ENCODE assay signal across 14 mouse cellular contexts in genomic region chr9:106077953-106078352, GRCm38 (mm10). TPM values are rescaled to one million over a fixed set of nuclear protein-coding genes. Genes with fewer than 3 reads are reported as not detected.
"Had no signal": no experiment of that assay in that cellular context is flagged by ENCODE, and none has a peak within 500 bp of the region (broad histone marks: within the 10 kb centered on the region; RNA-seq: fewer than 3 reads in every experiment).

No protein-coding gene starts in this region.

- H3K9me3 ChIP-seq: limb, embryonic 13.5 days; midbrain, embryonic 12.5 days; neural tube, embryonic 13.5 days had no signal

- ATAC-seq: hindbrain, embryonic 16.5 days; inflammation-experienced regulatory T-cells, adult 6 months; midbrain, embryonic 16.5 days had no signal

- H3K27me3 ChIP-seq: midbrain, embryonic 12.5 days; neural tube, embryonic 13.5 days had no signal

- H3K27ac ChIP-seq: limb, embryonic 13.5 days; liver, embryonic 14.5 days; midbrain, embryonic 12.5 days; neural tube, embryonic 13.5 days had no signal

- H3K36me3 ChIP-seq: limb, embryonic 13.5 days; midbrain, embryonic 12.5 days; neural tube, embryonic 13.5 days had no signal

- H3K4me3 ChIP-seq: limb, embryonic 13.5 days; midbrain, embryonic 12.5 days; neural tube, embryonic 13.5 days had no signal

- H3K4me2 ChIP-seq: limb, embryonic 13.5 days; midbrain, embryonic 12.5 days; neural tube, embryonic 13.5 days had no signal

- DNase-seq: left cerebral cortex, postnatal 4 days; lung, adult 18-20 months; right cerebral cortex, adult 18-20 months; right cerebral cortex, postnatal 25 days; thymus, postnatal 4 days had no signal

- H3K9ac ChIP-seq: limb, embryonic 13.5 days; liver, embryonic 14.5 days; midbrain, embryonic 12.5 days; neural tube, embryonic 13.5 days had no signal

- H3K4me1 ChIP-seq: limb, embryonic 13.5 days; neural tube, embryonic 13.5 days had no signal

RNA-seq across cellular contexts. Expression of gene Col6a4, which starts 18.6 kb away (rescaled TPM):
- total RNA-seq: liver, adult 2 months; megakaryocyte-erythroid progenitor cell, adult 5-6 weeks had no signal
- polyA plus RNA-seq: inflammation-experienced regulatory T-cells, adult 6 months; liver, adult 2 months had no signal
